Mouse (Mus musculus): ENCODE measurements at regions not wholly inside any gene's neighbourhood (a gene's known extent, or its start where the extent isn't known, plus 50 kb on each side); places are given as distances from the start of the nearest gene placed in this dataset.

GRCm38 (mm10) chr19:21940114-21940513 lies 162.0 kb downstream of the Cemip2 start:
- H3K27me3 ChIP-seq (ENCODE audit: control insufficient read depth in 1 of 2, insufficient read depth in 2 of 2, low read length in 2 of 2) = no peaks in the 10 kb centered on the region
- DNase-seq (ENCODE audit: low read depth, low spot score) = no peak
- H3K79me2 ChIP-seq (ENCODE audit: control insufficient read depth, insufficient read depth, low read length, poor library complexity) = no peaks in the 10 kb centered on the region
- no peak overlapping the region for H3K27ac ChIP-seq (ENCODE audit: control insufficient read depth, low read depth, low read length)
- 0 out of 4 replicates have a peak, but pooled peaks cover 0 to 2% of the 10 kb centered on the region in 2 experiments for H3K4me1 ChIP-seq (ENCODE audit: control insufficient read depth in 1 of 2, insufficient read depth in 2 of 2, low read length in 2 of 2)
- TF ChIP-seq CTCF (IDR thresholded peaks at IDR 0.05 in 2 of 3, conservative IDR thresholded peaks at IDR 0.05 in 1 of 3; ENCODE audit: control insufficient read depth in 1 of 3, insufficient read depth in 1 of 3, low read depth in 2 of 3, low read length in 3 of 3, poor library complexity in 1 of 3, severe bottlenecking in 1 of 3) (no peak), MAX (IDR thresholded peaks at IDR 0.05; ENCODE audit: low read length) (no peak), TBP (IDR thresholded peaks at IDR 0.05; ENCODE audit: low read depth, low read length) (no peak), NRF1 (IDR thresholded peaks at IDR 0.05; ENCODE audit: insufficient read depth, low read depth, low read length, poor library complexity, severe bottlenecking) (no peak), MYB (IDR thresholded peaks at IDR 0.05; ENCODE audit: low read depth, low read length) (no peak)
- no peak overlapping the region for H3K4me3 ChIP-seq (ENCODE audit: control insufficient read depth in 1 of 2, insufficient read depth in 1 of 2, low read depth in 2 of 2, low read length in 2 of 2)
- no peak overlapping the region for H3K9ac ChIP-seq (ENCODE audit: control insufficient read depth, low read depth, low read length, poor library complexity, severe bottlenecking)
- H3K36me3 ChIP-seq (ENCODE audit: control insufficient read depth in 1 of 2, insufficient read depth in 2 of 2, low read length in 2 of 2) = no peaks in the 10 kb centered on the region
- no peaks in the 10 kb centered on the region for H3K9me3 ChIP-seq (replicated peaks; ENCODE audit: insufficient read depth, low read length)

- no peaks in the 10 kb centered on the region for H3K79me2 ChIP-seq (ENCODE audit: control insufficient read depth, insufficient read depth, low read length, poor library complexity)
- H3K4me1 ChIP-seq (ENCODE audit: control insufficient read depth in 1 of 2, insufficient read depth in 2 of 2, low read length in 2 of 2) = peaks cover 0 to 4% of the 10 kb centered on the region in 2 experiments; a peak in 1 of 4 replicates
- no peaks in the 10 kb centered on the region for H3K36me3 ChIP-seq (ENCODE audit: control insufficient read depth in 1 of 2, insufficient read depth in 2 of 2, low read length in 2 of 2)
- H3K9ac ChIP-seq (ENCODE audit: control insufficient read depth, low read depth, low read length, poor library complexity, severe bottlenecking) = no peak overlapping the region
- H3K9me3 ChIP-seq (replicated peaks; ENCODE audit: insufficient read depth, low read length) = no peaks in the 10 kb centered on the region
- no peak overlapping the region for H3K4me3 ChIP-seq (ENCODE audit: control insufficient read depth in 1 of 2, insufficient read depth in 1 of 2, low read depth in 2 of 2, low read length in 2 of 2)
- H3K27ac ChIP-seq (ENCODE audit: control insufficient read depth, low read depth, low read length) = no peak overlapping the region
- no peaks in the 10 kb centered on the region for H3K27me3 ChIP-seq (ENCODE audit: control insufficient read depth in 1 of 2, insufficient read depth in 2 of 2, low read length in 2 of 2)
- TF ChIP-seq POLR2AphosphoS5 (IDR thresholded peaks at IDR 0.05; ENCODE audit: borderline replicate concordance, low read depth, low read length) = no peak
- TF ChIP-seq CTCF (IDR thresholded peaks at IDR 0.05 in 2 of 3, conservative IDR thresholded peaks at IDR 0.05 in 1 of 3; ENCODE audit: control insufficient read depth in 1 of 3, insufficient read depth in 1 of 3, low read depth in 2 of 3, low read length in 3 of 3, poor library complexity in 1 of 3, severe bottlenecking in 1 of 3) = no peak
- TF ChIP-seq MYB (IDR thresholded peaks at IDR 0.05; ENCODE audit: low read depth, low read length) = no peak
- no peak for TF ChIP-seq GATA1 (IDR thresholded peaks at IDR 0.05; ENCODE audit: low read depth, low read length)
- TF ChIP-seq ETS1 (IDR thresholded peaks at IDR 0.05; ENCODE audit: low read depth, low read length) = no peak
- TF ChIP-seq MXI1 (IDR thresholded peaks at IDR 0.05; ENCODE audit: low read depth, low read length) = no peak
- TF ChIP-seq TCF12 (IDR thresholded peaks at IDR 0.05; ENCODE audit: low read depth, low read length) = no peak
- TF ChIP-seq NELFE (IDR thresholded peaks at IDR 0.05; ENCODE audit: low read depth, low read length) = no peak
- DNase-seq (ENCODE audit: low read depth, low spot score) = no peak
These were observed 163.6 kb downstream of the Cemip2 start for GRCm38 (mm10) chr19:21941720-21942119.

- no peaks in the 10 kb centered on the region for H3K36me3 ChIP-seq (ENCODE audit: control insufficient read depth in 1 of 2, insufficient read depth in 2 of 2, low read length in 2 of 2)
- H3K4me3 ChIP-seq (ENCODE audit: control insufficient read depth in 1 of 2, insufficient read depth in 1 of 2, low read depth in 2 of 2, low read length in 2 of 2) = no peak overlapping the region
- no peaks in the 10 kb centered on the region for H3K9me3 ChIP-seq (replicated peaks; ENCODE audit: insufficient read depth, low read length)
- no peaks in the 10 kb centered on the region for H3K79me2 ChIP-seq (ENCODE audit: control insufficient read depth, insufficient read depth, low read length, poor library complexity)
- H3K9ac ChIP-seq (ENCODE audit: control insufficient read depth, low read depth, low read length, poor library complexity, severe bottlenecking) = no peak overlapping the region
- no peak for DNase-seq (ENCODE audit: low read depth, low spot score)
- H3K27ac ChIP-seq (ENCODE audit: control insufficient read depth, low read depth, low read length) = no peak overlapping the region
- H3K4me1 ChIP-seq (ENCODE audit: control insufficient read depth in 1 of 2, insufficient read depth in 2 of 2, low read length in 2 of 2) = peaks cover 0 to 4% of the 10 kb centered on the region in 2 experiments; a peak in 1 of 4 replicates
- H3K27me3 ChIP-seq (ENCODE audit: control insufficient read depth in 1 of 2, insufficient read depth in 2 of 2, low read length in 2 of 2) = no peaks in the 10 kb centered on the region
- TF ChIP-seq POLR2AphosphoS2 (IDR thresholded peaks at IDR 0.05; ENCODE audit: low read length) (no peak), KAT2A (conservative IDR thresholded peaks at IDR 0.05; ENCODE audit: low read depth, low read length) (no peak), TAL1 (IDR thresholded peaks at IDR 0.05; ENCODE audit: low read length) (no peak), POLR2A (IDR thresholded peaks at IDR 0.05; ENCODE audit: control insufficient read depth in 1 of 2, insufficient read depth in 1 of 2, low read depth in 1 of 2, low read length in 2 of 2, poor library complexity in 1 of 2) (no peak), BHLHE40 (IDR thresholded peaks at IDR 0.05; ENCODE audit: borderline replicate concordance, low read depth, low read length) (no peak), USF1 (IDR thresholded peaks at IDR 0.05; ENCODE audit: low read depth, low read length) (no peak), MXI1 (IDR thresholded peaks at IDR 0.05; ENCODE audit: low read depth, low read length) (no peak), ELF1 (IDR thresholded peaks at IDR 0.05; ENCODE audit: low read depth, low read length) (no peak), CTCF (IDR thresholded peaks at IDR 0.05 in 2 of 3, conservative IDR thresholded peaks at IDR 0.05 in 1 of 3; ENCODE audit: control insufficient read depth in 1 of 3, insufficient read depth in 1 of 3, low read depth in 2 of 3, low read length in 3 of 3, poor library complexity in 1 of 3, severe bottlenecking in 1 of 3) (no peak)
These were observed 164.1 kb downstream of the Cemip2 start for GRCm38 (mm10) chr19:21942286-21942685.

Measured in MEL (cell line).